Mouse (Mus musculus) kidney, embryonic 16.5 days (tissue): ENCODE measurements at regions not wholly inside any gene's neighbourhood (a gene's known extent, or its start where the extent isn't known, plus 50 kb on each side); places are given as distances from the start of the nearest gene placed in this dataset.

ENCODE experiments used
- ATAC-seq: fragments of 200-750 bp; cut with Nextera tagmentation; 2 replicates; pipeline ENCODE4 v1.8.0; 2017; ENCODE audit warnings: moderate TSS enrichment; ENCODE audit not compliant: low FRiP score, low TSS enrichment
- H3K27ac ChIP-seq: fragments of 300-500 bp; sonication (generic); 2 replicates; pipeline ENCODE4 v1.5.1; 2014; ENCODE audit warnings: low read length
- H3K27me3 ChIP-seq: fragments of 300-500 bp; sonication (generic); 2 replicates; pipeline ENCODE4 v1.6.1; 2014; ENCODE audit warnings: low read length, control low read depth, mixed read lengths; ENCODE audit not compliant: insufficient read depth
- H3K36me3 ChIP-seq: fragments of 300-500 bp; sonication (generic); 2 replicates; pipeline ENCODE4 v1.6.1; 2014; ENCODE audit warnings: low read length, control low read depth, mixed read lengths; ENCODE audit not compliant: insufficient read depth
- H3K4me1 ChIP-seq: fragments of 300-500 bp; sonication (generic); 2 replicates; pipeline ENCODE4 v1.6.1; 2014; ENCODE audit warnings: low read length, control low read depth, mixed read lengths; ENCODE audit not compliant: insufficient read depth
- H3K4me2 ChIP-seq: fragments of 300-500 bp; sonication (generic); replicated peaks from 2 replicates; pipeline ENCODE4 v1.6.1; 2014; ENCODE audit warnings: low read depth, low read length
- H3K4me3 ChIP-seq: fragments of 300-500 bp; sonication (generic); 2 replicates; pipeline ENCODE4 v1.5.1; 2014; ENCODE audit warnings: mild to moderate bottlenecking, low read length
- H3K9ac ChIP-seq: fragments of 300-500 bp; sonication (generic); replicated peaks from 2 replicates; pipeline ENCODE4 v1.6.1; 2014; ENCODE audit warnings: low read length
- H3K9me3 ChIP-seq: fragments of 300-500 bp; sonication (generic); 2 replicates; pipeline ENCODE4 v1.6.1; 2016; ENCODE audit warnings: low read length, control low read depth
- WGBS: fragments of 180-500 bp; shearing (Covaris S2); extraction: QIAGEN DNeasy Blood & Tissue Kit; methylation state at CpG from one replicate; pipeline ENCODE4 v1.1.7; 2014; 5-methylcytosine and 5-hydroxymethylcytosine counted together

DNA sequence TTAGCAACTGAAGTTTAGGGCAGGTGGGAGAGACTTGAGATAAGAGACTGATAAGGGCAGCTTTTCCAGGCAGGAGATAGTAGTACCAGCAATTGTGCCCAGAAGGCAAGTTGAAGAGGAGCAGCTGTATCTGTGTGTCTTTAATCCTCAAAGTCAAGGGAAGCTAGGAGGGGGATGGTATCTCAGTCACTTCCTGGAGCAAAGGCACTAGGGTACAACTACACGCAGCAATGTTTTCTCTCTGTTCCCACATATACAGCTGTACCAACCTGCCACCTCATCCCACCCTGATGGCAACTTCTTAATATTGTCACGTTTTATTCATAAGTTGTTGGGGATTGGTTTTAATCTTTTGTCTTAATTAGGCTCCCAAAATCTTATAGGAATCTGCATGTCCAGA lies 97.8 kb upstream of the Arid2 start:
- Histone ChIP-seq H3K36me3 (no peaks in the 10 kb centered on the region), H3K4me1 (peaks cover 4% of the 10 kb centered on the region; the same call in 1 of the 2 replicates), H3K9ac (no peak overlapping the region), H3K9me3 (no peaks in the 10 kb centered on the region; the same call in 1 of the 2 replicates), H3K4me2 (no peak overlapping the region), H3K27me3 (no peaks in the 10 kb centered on the region), H3K4me3 (no peak overlapping the region), H3K27ac (no peak overlapping the region)
- WGBS: 79% methylated on average over 2 of the region's 2 CpGs
- ATAC-seq: no peak

DNA sequence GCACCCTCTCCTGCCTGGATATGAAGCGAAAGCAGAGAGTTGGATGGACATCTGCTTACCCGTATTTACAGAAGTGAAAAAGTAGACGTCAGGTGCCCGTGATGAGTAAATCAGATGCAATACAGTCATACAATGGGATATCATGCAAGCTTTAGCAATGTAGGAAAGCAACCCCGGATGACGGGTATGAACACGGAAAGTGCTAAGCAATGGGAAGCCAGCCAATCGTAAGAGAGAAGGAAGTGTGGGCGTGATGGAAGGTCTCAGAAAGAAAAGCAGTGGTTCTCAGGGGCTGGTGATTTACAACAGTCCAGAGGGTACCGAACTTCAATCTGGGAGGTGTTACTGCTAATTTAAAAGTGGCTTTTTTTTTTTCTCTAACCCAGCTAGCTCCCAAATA lies 89.9 kb upstream of the Arid2 start:
- no peaks in the 10 kb centered on the region for H3K4me1 ChIP-seq
- no peak for ATAC-seq
- H3K9ac ChIP-seq: no peak overlapping the region
- no peak overlapping the region for H3K27ac ChIP-seq
- 59% methylated on average over 10 of the region's 10 CpGs for WGBS
- peak overlapping the region; percentile 17; the same call in 1 of the 2 replicates for H3K4me2 ChIP-seq
- no peaks in the 10 kb centered on the region for H3K36me3 ChIP-seq
- no peak overlapping the region for H3K4me3 ChIP-seq
- H3K9me3 ChIP-seq: no peaks in the 10 kb centered on the region; the same call in 1 of the 2 replicates
- H3K27me3 ChIP-seq: no peaks in the 10 kb centered on the region

- Histone ChIP-seq H3K9ac (no peak overlapping the region), H3K4me3 (no peak overlapping the region), H3K9me3 (no peaks in the 10 kb centered on the region; the same call in 1 of the 2 replicates), H3K36me3 (no peaks in the 10 kb centered on the region), H3K4me1 (no peaks in the 10 kb centered on the region), H3K27me3 (no peaks in the 10 kb centered on the region), H3K27ac (no peak overlapping the region), H3K4me2 (peak overlapping the region; percentile 17; the same call in 1 of the 2 replicates)
- WGBS: 53% methylated on average over 5 of the region's 5 CpGs
- no peak for ATAC-seq
These were observed 89.4 kb upstream of the Arid2 start for GRCm38 (mm10) chr15:96197932-96198331.

- H3K4me1 ChIP-seq: no peaks in the 10 kb centered on the region
- no peaks in the 10 kb centered on the region for H3K36me3 ChIP-seq
- no peaks in the 10 kb centered on the region for H3K27me3 ChIP-seq
- H3K4me3 ChIP-seq: no peak overlapping the region
- no peak overlapping the region for H3K9ac ChIP-seq
- 83% methylated on average over 3 of the region's 3 CpGs for WGBS
- no peak for ATAC-seq
- no peak overlapping the region for H3K27ac ChIP-seq
- H3K4me2 ChIP-seq: no peak overlapping the region
- no peaks in the 10 kb centered on the region for H3K9me3 ChIP-seq
These were observed 86.0 kb upstream of the Arid2 start for GRCm38 (mm10) chr15:96201273-96201672.

DNA sequence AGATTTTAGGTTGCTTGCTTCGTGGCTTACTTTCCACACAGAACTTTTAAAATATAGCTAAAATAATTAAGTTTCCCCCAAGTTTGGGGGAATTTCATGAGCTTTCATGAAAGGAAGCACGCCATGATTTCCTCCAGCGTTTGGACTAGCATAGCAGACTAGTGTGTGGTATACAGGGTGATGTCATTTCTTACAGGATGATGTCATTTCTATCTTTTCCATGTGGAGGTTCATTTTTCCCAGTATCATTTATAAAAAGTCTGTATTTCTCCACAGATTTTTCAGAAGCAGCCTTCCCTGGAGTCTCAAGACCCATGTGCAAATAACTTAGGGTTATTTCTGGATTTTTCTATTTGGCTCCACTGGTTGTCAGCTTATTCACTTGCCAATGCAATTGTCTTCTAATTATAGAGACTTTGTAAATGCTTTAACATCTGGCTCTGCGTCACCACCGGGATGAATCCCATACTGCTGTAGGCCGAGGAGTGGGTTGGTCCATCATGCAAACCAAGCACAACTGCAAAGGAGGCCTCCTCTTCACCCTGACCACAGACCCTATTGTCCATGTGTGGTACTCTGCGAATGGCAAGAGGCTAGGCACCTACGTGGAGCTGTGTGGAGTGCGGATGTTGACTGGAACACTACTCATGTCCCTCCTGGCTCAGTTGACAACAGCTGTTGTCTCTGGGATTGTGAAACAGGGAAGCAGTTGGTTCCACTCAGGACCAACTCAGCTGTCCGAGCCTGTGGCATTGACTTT lies 85.4 kb upstream of the Arid2 start:
- no peaks in the 10 kb centered on the region for H3K9me3 ChIP-seq
- WGBS: 92% methylated on average over 10 of the region's 10 CpGs
- H3K9ac ChIP-seq: no peak overlapping the region
- H3K4me2 ChIP-seq: no peak overlapping the region
- no peaks in the 10 kb centered on the region for H3K27me3 ChIP-seq
- H3K27ac ChIP-seq: no peak overlapping the region
- no peaks in the 10 kb centered on the region for H3K36me3 ChIP-seq
- ATAC-seq: no peak
- no peaks in the 10 kb centered on the region for H3K4me1 ChIP-seq
- no peak overlapping the region for H3K4me3 ChIP-seq

DNA sequence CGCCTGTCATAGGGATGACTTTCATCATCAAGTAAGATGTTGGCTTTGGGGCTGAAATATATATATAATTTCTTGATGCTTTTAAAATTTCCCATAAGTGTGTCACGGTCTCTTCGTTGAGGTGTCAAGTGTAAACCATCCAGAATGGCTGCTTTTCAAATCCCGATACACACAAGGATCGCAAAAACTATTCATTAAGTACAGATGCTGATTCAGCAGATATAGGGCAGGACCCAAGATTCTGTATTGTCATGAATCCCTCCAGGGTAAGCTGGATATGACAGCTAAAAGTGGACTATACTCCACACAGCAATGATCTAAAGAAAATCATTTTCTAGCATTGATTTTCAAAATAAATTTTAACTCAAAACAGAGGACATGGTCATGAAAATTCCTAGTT lies 83.1 kb upstream of the Arid2 start:
- H3K27me3 ChIP-seq: no peaks in the 10 kb centered on the region
- H3K4me3 ChIP-seq: no peak overlapping the region
- H3K4me2 ChIP-seq: no peak overlapping the region
- no peaks in the 10 kb centered on the region for H3K4me1 ChIP-seq
- H3K9ac ChIP-seq: no peak overlapping the region
- ATAC-seq: no peak
- 90% methylated on average over 5 of the region's 5 CpGs for WGBS
- H3K36me3 ChIP-seq: no peaks in the 10 kb centered on the region
- H3K27ac ChIP-seq: no peak overlapping the region
- H3K9me3 ChIP-seq: no peaks in the 10 kb centered on the region

DNA sequence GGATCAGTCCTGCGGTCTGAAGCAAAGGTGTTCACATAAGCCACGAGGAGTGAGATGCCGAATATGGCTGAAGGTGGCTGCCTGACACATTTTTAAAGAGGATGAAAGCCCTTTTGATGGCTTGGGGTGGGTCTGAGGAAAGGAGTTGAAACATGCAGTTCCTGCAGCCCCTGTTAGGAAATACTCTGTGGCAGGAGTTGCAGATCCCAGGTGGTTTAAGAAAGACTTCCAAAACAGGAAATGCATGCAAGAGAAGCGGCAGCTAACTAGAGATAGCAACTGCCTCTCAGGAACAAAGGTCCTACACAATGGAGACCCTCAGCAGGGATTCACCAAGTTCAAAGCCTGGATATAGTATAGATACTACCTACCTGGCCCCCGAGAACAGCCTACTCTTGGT lies 82.7 kb upstream of the Arid2 start:
- no peak overlapping the region for H3K4me2 ChIP-seq
- H3K27ac ChIP-seq: no peak overlapping the region
- no peak overlapping the region for H3K4me3 ChIP-seq
- H3K27me3 ChIP-seq: no peaks in the 10 kb centered on the region
- no peaks in the 10 kb centered on the region for H3K36me3 ChIP-seq
- H3K9me3 ChIP-seq: no peaks in the 10 kb centered on the region
- H3K4me1 ChIP-seq: no peaks in the 10 kb centered on the region
- no peak overlapping the region for H3K9ac ChIP-seq
- 88% methylated on average over 5 of the region's 5 CpGs for WGBS
- no peak for ATAC-seq

GRCm38 (mm10) chr15:96210721-96211400 lies 76.5 kb upstream of the Arid2 start:
- no peaks in the 10 kb centered on the region for H3K9me3 ChIP-seq
- no peak for ATAC-seq
- H3K9ac ChIP-seq: no peak overlapping the region
- WGBS: 81% methylated on average over 11 of the region's 11 CpGs
- H3K27ac ChIP-seq: no peak overlapping the region
- no peaks in the 10 kb centered on the region for H3K27me3 ChIP-seq
- no peaks in the 10 kb centered on the region for H3K36me3 ChIP-seq
- no peak overlapping the region for H3K4me3 ChIP-seq
- no peaks in the 10 kb centered on the region for H3K4me1 ChIP-seq
- no peak overlapping the region for H3K4me2 ChIP-seq

DNA sequence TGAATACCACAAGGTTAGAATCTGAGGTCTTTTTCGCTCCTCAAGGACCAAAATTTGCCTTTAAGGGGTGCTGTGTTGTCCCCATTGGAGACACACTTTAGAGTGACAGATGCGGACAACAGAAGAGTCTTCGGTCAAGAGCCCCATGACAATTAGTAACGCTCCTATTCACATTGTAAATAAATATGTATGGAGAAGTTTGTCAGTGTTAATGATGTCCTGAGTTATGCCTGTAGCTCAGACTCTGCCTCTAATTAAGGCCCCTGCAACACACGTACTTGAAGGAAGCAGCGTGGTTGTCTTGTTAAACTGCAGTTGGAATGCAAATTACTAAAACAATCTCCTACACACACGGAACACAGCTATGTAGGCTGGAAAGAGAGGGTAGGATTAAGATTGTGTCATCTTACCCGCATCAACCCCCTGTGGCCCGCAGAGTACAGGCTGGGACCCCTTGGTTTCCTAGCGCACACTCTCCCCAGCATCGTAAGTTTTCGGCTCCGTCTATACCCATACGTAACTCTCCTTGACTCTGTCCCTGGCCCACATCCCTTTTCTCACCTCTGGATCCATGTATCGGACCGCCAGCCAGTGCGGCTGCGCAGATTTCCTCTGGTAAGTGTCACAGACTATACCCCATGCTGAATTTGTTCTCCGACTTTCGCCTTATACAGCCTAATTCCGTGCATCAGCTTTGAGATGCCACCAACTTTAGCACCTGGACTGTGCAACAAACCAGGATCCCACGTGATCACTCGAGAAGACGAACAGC lies 73.6 kb upstream of the Arid2 start:
- Histone ChIP-seq H3K9ac (no peak overlapping the region), H3K27ac (no peak overlapping the region), H3K27me3 (no peaks in the 10 kb centered on the region), H3K4me1 (no peaks in the 10 kb centered on the region), H3K4me3 (no peak overlapping the region), H3K36me3 (no peaks in the 10 kb centered on the region), H3K4me2 (no peak overlapping the region), H3K9me3 (peaks cover 3% of the 10 kb centered on the region; the same call in 1 of the 2 replicates)
- WGBS: 87% methylated on average over 24 of the region's 24 CpGs
- ATAC-seq: no peak
